Mouse (Mus musculus) right cerebral cortex, postnatal 25 days (tissue): Measurements from ENCODE around the gene Shroom3.
"Not testable (repeated sequence)": the region's sequence is repeated elsewhere in the genome, so short reads cannot be mapped to it uniquely, and the experiment has no call there.

Experiments
- DNase-seq: peaks from one replicate; pipeline ENCODE4 v3.0.0; 2022

Gene Shroom3

DNA sequence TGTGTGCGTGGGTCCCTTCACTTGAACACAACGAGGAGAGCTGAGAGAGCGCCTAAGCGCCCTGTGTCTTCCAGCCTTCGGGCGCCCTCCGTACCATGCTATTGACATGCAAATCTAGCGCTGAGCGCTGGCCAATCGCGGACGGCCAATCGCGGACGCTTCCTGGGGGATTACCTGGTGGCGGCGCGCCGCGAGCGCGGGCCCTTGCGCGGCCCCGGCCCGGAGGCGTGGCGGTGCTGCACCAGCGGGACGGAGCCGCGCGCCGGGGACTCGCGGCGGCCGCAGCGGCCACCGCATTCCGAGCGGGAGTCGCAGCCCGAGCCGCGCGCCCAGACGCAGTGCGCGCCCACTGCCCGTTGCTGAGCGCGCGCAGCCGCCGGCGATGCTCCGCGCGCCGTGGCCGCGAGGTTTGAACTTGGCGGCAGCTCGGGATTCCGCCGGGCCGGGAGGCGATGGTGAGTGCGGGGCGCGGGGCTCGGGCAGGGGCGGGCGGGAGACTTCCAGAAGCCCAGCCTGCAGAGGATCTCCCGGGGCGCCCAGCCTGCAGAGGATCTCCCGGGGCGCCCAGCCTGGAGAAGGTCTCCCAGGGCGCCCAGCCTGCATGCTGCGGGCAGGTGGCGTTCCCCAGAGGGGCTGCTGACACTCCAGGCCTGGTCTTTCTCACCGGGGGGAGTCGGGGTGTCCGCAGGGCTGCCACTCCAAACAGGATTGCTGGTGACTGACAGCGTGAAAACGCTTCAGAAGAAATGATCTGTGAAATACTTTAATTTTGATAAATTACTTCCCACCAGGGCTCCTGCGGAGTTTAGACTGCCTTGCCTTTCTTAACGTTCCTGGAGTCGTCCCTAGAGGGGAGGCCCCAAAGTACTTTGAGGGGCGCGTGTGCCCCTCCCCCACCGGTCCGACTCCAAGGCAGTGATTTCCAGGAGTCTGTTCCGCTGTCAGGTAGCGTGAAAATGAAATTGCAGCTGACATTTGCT is 214.8 kb downstream of the Shroom3 start:
- DNase-seq, result peak; percentile 73

DNA sequence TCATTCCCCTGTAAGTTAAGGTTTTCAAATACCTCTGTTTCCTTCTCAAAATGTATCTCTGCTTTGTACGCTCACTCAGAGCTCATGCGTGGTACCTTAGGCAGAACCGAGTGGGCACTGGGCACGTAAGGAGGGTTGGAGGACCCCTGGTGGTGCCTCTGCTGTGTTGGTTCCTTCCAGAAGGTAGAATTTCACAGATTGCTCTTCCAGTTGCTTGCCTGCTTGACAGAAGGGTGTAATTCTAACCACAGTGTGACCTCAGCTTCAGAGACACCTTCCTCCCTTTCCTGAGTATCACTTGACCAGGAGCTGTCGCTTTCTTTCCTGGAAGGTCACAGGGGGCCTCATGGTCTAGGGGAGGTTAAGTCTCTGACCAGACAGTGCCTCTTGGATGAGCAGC is 217.2 kb downstream of the Shroom3 start:
- DNase-seq, result no peak

DNA sequence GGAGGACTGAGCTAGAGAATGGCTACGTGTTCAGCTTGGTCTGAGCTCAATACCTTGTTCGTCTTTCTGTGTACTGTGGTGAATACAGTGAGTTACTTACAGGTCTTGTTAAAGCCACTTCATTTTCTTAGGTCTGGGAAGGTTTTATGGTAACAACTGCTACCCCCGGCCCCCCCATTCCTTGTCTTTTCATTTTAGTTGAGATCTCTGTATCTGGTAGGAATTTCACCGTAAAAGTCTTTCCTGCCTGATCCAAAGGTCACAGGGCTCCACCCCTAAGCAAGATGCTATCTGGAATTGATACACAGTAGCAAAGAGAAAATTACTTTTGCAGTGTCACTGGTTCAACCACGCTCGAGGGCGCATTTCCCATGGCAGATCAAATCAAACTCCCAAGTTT is 218.6 kb downstream of the Shroom3 start:
- no peak for DNase-seq

DNA sequence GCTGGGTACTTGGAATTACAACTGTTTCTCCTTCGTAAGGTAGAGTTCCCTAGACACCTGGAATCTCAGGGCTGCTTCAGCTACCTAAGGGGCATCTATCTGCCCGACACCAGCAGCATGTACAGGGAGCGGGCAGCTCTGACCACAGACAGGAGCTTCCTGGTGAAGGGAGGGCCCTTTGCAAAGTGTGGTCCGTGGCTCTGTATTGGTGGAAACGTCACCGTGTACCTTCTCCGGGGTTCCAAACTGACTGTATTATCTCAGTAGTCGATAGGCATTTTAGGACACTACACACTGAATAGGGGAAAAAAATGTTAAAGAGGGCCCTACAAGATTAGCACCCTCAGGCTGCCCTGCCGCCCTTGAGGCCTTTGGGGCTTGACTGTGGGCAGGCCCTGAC is 221.9 kb downstream of the Shroom3 start:
- DNase-seq, result no peak

DNA sequence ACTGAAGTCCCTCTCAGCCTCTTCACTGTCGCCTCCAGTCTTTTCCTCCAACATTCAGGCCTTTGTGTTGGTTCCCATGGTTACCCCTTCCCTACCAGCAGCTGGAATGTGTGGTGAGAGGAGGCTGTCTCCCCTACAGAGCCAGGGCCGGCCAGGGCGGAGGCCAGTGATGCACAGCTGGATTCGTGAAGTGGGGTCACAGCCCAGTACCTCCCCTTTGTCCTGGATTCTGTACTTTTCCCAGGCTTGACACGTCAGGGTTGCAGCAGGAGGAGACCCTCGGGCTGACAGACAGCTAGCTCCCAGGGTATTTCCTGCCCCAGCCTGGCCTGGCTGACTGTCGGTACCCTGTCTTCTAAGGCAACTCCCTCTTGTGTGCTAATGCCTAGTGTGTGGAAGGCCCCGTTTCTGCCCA is 222.4 kb downstream of the Shroom3 start:
- DNase-seq, result peak; percentile 21

DNA sequence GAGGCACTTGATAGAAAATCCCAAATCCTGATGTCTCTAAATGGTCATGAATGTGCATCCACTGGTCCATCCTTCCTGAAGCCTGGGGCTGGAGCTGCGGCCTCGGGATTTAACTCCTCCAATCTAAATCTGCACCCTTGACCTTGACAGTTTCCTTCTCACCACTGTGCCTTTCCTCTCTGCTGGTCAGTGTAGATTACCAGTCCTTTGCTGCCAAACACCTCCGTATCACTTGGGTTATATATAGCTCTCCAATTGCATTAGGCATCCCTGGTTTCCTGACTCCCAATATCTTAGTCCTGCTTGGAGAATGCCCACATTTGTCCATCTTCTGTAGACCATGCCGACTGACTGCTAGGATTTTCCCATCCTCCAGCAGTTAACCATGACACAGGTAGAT is 225.0 kb downstream of the Shroom3 start:
- DNase-seq, result no peak

DNA sequence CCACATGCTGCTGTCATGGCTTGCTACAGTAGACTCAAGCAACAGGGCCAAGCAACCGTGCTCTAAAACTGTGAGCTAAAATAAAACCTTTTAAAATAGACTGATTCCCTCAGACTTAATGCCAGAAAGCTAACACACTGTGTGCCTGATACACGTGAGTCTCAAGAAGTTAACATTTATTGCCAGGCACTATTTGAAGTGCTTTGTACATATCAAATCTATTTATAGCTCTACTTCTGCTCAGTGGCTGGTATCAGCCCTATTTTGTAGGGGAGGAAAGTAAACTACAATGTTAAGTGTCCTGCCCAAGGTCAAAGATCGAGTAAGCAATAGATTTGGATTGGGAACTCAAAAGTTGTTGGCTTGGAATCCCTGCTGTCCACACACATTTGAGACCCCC is 227.6 kb downstream of the Shroom3 start:
- no peak for DNase-seq

DNA sequence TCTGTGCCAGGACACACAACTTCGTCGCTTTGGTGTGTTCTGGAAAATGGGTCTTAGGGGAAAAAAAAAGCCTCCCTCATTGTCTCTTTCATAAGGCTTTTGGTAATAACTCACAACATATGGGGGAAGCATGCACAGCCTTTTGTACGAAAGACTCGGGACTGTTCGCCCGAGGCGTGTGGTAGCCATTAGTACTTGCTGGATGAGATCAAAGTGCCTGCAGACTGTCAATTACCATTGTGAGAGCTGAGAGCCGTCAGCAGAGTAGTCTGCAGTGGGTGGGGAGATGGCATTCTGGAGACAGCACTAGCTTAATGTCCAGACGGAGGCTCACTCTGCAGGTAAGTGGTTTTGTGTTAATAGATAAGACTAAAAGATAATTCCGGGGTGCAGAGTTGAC is 232.2 kb downstream of the Shroom3 start:
- no peak for DNase-seq

DNA sequence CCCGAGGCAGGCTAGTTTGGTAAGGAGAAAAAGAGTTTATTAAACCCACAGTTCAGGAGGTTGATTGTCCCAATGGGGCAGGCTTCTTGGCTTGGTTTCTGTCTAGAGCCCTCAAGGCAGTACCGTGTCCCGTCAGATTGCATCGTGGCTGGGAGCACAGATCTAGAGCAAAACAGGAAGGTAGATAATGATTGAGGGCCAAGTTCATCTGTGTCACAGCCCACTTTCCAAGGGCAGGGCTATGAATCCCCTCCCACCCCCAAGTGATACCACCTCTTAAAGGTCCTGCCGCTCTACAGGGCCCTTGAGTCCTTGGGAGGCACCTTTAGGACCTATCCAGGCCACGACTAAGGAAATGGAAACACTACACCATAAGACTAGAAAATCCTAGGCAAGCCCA is 234.5 kb downstream of the Shroom3 start:
- DNase-seq, result no peak

DNA sequence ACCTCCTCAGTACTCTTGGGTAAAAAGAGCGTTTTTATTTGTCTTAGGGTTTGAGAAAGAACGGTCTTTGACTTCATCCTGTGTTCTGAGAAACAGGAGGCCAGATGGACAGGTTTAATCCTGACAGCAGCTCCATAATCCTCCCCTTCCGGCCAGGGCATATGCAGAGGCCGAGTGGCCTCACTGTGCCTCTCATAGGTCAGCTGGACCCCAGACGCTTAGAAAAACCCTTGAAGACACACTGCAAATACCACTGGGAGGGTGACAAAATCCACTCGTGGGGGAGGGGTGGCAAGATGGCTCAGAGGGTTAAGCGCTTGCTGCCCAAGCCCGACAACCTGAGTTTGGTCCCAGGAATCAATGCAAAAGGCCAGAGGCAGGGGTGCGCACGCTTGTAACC is 234.9 kb downstream of the Shroom3 start:
- DNase-seq, result no peak

DNA sequence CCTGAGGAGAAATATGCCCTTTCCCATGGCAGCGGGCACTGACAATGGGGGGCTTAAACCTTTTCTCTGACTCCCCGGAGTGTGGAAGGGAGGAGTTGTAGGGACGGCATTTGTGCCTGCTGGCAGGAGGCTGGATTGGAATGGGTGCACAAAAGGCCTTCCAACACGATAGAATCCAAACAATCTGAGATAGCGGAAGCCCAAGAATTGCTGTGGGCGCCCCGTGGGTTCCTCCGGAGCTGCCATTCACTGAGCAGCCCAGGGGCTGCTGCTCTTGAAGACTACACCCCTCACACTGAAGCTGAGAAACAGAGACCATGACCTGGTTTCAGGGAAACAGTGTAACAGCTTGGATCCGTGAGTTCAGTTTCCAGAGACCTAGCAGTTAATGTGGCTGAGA is 235.6 kb downstream of the Shroom3 start:
- no peak for DNase-seq

DNA sequence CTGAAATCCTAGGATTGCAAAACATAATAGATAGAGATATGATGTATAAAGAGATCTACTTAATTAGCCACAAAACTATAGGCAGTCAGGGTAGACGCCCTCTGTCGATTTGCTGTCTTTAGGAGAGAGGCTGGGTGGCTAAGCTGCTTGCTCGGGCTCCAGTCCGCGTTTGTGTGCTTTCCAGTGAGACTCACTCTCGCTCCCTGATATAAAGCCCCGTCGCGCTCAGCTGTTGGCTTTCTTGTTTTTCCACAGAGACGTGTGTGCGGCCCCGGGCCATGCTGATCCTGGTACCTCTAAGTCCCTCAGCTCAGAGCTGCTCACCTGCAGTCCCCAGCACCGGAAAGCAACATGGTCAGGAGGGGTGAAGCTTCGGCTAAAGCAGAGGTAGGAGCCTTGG is 236.2 kb downstream of the Shroom3 start:
- no peak for DNase-seq

DNA sequence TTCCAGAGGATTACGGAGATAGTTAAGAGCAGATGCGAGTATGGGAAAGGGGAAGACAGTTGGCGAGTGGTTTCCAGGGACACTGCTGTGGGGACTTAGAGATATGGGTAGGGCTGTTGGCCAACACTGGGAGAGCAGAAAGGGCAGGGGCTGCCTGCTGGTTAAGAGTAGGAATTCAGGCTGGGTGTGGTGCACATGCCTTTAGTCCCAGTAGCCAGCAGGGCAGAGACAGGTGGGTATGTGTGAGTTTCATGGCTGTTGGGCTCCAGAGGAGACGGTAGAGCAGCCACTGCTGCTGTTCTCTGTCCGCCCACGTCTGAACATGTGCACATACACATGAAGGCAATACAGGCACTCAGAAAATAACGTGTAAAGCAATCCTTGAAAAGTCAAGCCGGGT is 237.7 kb downstream of the Shroom3 start:
- DNase-seq, result no peak

DNA sequence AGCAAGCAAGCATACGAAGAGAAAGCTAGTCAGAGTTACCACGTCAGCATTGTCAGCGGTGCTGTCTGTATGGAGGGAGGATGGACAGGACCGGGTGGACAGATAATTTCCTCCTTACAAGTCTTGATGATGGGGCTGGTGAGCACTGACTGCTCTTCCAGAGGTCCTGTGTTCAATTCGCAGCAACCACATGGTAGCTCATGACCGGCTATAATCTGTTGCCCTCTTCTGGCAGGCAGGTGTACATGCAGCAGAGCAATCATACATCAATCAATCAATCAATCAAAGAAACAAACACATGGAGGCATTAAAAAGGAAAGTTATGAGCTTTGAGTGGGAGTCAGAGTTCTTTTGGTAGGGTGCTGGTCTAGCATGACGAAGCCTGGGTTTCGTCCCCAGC is 238.5 kb downstream of the Shroom3 start:
- no peak for DNase-seq

DNA sequence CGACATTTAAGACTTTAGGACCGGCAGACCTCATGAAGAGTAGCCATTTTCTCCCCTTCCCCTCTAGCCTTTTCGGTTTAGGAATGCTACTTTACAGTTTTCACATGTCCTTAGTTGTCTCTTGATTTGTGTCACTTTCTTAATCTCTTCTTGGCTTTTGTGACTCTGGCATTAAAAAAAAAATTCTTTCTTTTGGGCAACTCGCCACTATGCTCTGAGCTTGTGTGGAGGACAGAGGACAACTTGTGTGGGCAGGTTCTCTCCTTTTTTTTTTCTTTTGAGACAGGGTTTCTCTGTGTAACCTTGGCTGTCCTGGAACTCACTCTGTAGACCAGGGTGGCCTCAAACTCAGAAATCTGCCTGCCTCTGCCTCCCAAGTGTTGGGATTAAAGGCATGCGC is 239.7 kb downstream of the Shroom3 start:
- not testable (repeated sequence) for DNase-seq

DNA sequence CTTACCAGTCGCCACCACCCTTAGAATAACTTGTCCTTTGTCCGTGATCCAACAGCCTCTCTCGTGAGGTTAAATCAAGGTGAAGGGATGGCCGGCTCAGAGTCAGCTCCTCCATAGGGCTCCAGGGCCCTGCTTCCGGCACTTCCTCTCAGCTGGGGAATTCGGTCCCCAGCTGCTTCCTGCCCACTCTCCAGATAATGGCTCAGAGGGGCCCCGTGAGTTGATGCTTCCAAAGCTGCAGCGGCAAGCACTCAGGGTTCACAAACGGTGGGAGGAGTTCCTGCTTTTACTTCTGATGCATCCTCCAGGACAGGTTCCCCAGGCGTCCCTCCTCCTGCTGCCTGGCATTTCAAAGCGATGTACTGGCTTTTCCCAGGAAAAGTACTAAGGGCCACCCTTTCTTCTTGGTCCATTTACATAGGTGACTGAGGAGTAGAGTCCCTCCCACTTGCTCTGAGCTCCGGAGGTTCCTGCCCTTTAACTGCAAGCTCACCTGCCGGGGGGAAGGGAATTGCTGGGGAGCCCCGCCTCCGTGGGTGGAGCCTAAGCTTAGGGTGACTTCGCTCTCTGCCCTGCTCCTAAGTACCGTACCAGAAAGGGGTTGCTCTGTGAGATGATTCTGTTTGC is 241.7 kb downstream of the Shroom3 start:
- DNase-seq, result no peak

DNA sequence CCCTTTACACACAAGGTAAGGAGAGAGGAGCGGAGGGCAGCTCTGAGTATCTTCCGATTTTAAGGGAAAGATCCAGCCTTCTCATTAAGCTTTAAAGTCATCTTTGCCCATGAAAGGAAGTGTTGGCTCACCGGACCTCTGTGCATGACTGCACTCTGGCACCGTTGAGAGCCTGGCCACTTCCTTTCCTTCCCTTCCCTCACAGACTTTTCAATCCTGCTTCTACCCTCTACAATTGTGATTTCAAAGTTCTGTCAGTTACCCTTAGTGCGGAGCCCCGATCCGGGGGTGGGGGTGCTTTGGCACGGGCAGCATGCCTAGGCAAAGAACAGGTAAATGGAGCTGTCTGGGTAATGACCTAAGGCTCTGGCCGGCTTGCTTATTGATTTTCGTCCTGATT is 244.4 kb downstream of the Shroom3 start:
- DNase-seq, result no peak

DNA sequence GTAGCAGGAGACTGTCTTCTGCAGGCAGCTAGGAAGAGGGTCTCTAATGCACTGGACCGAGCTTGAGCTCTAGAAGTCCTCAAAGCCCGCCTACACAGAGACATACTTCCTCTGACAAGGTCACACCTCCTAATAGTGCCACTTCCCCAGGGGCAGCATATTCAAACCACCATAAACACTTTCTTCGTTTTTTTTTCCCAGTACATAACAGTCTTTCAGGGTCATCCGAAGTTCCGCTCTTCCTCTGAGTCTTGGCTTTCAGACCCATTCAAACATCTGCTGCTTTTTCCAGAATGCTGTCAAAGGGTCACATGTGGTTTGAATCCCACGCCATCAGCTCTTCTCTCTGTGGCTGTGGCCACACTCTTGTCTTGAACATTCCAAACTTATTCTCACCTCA is 247.3 kb downstream of the Shroom3 start:
- DNase-seq, result no peak

DNA sequence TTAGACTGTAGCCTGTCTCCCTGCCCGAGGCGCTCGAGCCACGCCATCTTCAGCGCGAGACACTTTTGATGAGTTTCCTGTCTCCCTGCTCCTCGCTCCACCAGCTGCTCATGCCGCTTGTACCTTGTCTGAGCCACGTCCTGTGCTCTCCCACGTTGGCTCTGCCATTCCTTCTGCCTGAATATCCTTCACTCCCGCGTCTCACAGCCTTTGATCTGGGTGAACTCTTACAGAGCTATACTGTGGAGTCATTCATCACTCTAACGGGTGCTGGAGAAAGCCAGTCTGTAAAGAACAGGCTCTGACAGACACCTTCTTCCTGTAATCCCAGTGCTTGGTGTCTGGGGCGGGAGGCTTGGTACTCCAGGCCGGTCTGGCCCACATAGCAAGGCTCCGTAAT is 248.1 kb downstream of the Shroom3 start:
- DNase-seq, result no peak

DNA sequence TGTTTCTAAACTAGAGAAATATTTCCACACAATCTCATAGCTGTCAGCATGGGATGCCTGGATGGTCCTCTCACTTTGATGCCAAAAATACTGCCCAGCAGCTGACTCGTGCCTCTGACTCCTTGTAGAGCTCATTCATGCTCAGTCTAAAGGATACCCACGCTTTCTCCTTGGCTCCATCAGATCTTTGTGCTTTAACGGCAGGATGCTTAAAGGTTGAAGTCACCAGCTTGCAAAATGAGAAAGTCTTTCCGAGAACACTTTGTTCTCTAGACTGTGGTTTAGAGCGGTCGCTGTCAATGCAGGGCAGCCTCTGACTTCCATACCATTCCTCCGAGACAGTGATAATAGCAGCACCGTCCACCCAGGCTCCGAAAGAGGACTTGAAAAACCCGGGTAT is 249.8 kb downstream of the Shroom3 start:
- no peak for DNase-seq

DNA sequence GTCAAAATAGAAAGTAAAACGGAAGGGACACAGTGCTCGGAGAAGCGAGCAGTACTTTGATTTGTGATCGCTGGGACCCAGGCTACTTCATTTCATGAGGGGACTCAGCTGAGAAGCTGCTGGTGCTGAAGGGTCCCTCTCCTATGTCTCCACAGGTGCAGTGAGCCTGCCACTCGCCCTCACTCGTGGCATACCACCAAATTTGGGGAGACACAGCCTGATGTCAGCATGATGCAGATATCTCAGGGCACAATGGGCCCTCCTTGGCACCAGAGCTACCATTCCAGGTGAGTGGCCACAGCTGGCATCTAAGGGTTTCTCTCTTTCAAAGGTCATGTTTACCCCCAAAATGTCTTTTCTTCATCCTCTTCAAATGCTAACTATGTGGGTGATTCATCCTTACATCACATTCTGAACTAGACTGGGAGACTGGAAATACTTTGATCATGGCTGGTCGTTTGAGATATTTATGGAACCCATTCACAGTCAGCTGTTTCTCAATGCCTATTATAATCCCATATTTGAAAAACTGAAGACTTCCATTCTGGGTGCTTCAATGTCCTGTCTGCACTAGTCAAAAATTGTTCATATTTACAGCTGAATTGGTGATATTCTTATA is 250.5 kb downstream of the Shroom3 start:
- no peak for DNase-seq

DNA sequence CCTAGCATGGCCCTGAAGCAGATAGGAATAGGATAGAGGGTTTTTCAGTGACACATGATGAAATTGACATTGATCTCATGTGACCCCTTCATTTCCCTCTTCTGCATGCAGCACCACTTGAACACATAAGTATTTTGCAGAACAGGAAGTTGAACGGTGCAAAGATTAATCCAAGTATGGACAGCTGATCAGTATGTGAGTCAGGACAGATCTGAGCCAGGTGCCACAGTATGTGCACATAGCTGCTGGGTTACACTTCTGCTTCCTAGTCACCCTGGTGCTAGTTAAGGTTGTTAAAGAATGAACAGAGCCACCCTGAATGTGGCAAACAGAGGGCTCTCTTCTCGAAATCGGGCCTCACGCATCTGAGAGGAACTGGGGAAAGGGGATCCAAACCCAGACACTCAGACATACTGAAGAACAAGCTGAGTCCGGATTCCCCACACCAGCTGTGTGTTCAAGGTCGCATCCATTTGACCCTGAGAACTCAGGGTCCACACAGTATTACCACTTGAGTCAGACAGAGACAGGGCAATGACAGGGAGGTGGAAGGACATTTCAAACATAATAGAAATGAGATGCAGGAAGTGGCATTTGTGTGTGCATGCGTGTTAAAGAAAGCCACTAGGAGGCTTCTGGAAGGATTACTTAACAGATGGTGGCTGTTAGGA is 251.2 kb downstream of the Shroom3 start:
- DNase-seq, result no peak

DNA sequence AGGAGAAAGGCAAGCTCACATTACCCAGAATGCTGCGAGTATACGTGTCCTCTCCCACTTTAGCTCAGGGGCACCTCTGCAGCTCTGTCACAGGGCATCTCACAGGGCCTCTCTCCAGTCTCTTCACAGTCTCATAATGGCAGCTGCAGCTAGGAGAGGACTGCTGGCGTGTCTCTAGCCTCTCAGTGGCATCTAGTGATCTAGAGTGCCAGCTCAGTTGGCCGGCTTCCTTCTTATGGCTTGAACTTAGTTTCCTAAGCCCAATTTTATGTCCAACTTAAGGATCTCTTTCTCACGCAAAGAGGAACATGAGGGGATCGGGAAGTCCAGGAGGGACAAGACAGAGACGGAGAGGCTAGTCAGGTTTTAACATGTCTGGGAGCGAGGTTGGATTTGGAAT is 252.6 kb downstream of the Shroom3 start:
- no peak for DNase-seq

DNA sequence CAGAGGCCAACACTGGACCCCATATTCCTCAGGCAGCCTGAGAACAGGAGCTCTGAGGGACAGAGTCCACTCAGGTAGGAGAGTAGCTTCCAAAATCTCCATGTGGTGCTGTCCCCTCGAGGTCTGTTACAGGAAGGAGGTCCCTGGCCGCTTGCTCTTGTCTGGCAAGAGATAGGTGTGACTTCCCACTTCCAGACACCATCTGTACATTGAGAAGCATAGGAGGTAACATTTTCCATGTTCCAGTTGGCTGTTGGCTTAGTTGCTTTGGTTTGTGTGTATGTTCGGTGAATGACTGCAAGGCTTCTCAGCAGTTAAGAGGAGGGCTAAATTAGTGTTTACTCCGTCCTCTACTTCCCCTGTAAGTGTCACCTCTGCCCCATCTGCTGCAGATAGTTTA is 254.5 kb downstream of the Shroom3 start:
- no peak for DNase-seq
